Mouse (Mus musculus): ENCODE results near the gene B4galnt2.

GRCm38 (mm10) chr11:95959152-95959551 lies 44.5 kb upstream of the B4galnt2 start:
- TF ChIP-seq CTCF (IDR thresholded peaks at IDR 0.05; ENCODE audit: control insufficient read depth, insufficient read depth, low read length) (peak; percentile 26; the same call in 1 of the 2 replicates), POLR2A (IDR thresholded peaks at IDR 0.05; ENCODE audit: borderline replicate concordance, control insufficient read depth, low read depth, low read length) (no peak)

All from bone marrow, adult 2 months (tissue).